23 mouse cellular contexts compared by ENCODE assay signal in genomic region chr17:73386581-73386980, GRCm38 (mm10). TPM values are rescaled to one million over a fixed set of nuclear protein-coding genes. Genes with fewer than 3 reads are reported as not detected.
DNase-seq lines count a peak whose midpoint lies in the region; TF ChIP-seq lines count a peak whose summit lies in the region.
"Had no signal": no experiment of that assay in that cellular context is flagged by ENCODE, and none has a peak within 500 bp of the region (broad histone marks: within the 10 kb centered on the region; RNA-seq: fewer than 3 reads in every experiment).

No protein-coding gene starts in this region.

- DNase-seq in adrenal gland, adult 8-10 months, result peak; percentile 23
- no peak for DNase-seq in adrenal gland, postnatal 14 days
- DNase-seq in left cerebral cortex, adult 18-20 months (ENCODE audit: low spot score in 2 of 2), result peak; percentile 5 to 7
- DNase-seq in left cerebral cortex, adult 2 months (ENCODE audit: extremely low spot score in 1 of 2, low spot score in 2 of 2), result no peak
- peak; percentile 30 for DNase-seq in 3T3-L1 (ENCODE audit: low read depth, low spot score)
- peak; percentile 8 for DNase-seq in NIH3T3 (ENCODE audit: low read depth)
- no peak for DNase-seq in cerebellum, adult 11-12 months
- DNase-seq: adrenal gland, postnatal 10 days; cerebellum, adult 18-20 months; cerebellum, adult 9-11 months; forebrain, postnatal 0 days; heart, adult 2 months; kidney, adult 2 months had no signal

- TF ChIP-seq CTCF in left cerebral cortex, adult 2 months (IDR thresholded peaks at IDR 0.05), result no peak

- H3K27ac ChIP-seq in left cerebral cortex, adult 2 months, result no peak overlapping the region; the same call in 1 of the 2 replicates
- H3K27ac ChIP-seq: embryonic facial prominence, embryonic 10.5 days; forebrain, embryonic 13.5 days; heart, adult 2 months; hindbrain, embryonic 10.5 days; hindbrain, embryonic 14.5 days; intestine, embryonic 15.5 days had no signal

- intact Hi-C loops in left cerebral cortex, adult 2 months (cut with DNase I), result loop anchor here (5.0 kb wide), 1 partner anchor 176 kb away; no protein-coding TSS in a partner anchor

- no peak overlapping the region for H3K4me3 ChIP-seq in left cerebral cortex, adult 2 months
- H3K4me3 ChIP-seq: embryonic facial prominence, embryonic 10.5 days; forebrain, embryonic 13.5 days; heart, adult 2 months; heart, embryonic 12.5 days; hindbrain, embryonic 10.5 days; intestine, embryonic 15.5 days had no signal

RNA-seq across cellular contexts. Expression of gene Capn13, which starts 14.1 kb away (rescaled TPM):
- not detected for total RNA-seq in adrenal gland, adult 8-10 months (2022)
- not detected in 2 replicates for total RNA-seq in adrenal gland, postnatal 14 days (2021)
- total RNA-seq in left cerebral cortex, adult 18-20 months (2021), result not detected
- total RNA-seq in left cerebral cortex, adult 2 months (2021), result not detected
- total RNA-seq: adrenal gland, postnatal 10 days; ES-E14; forebrain, postnatal 0 days; gastrocnemius, adult 8-10 months; gastrocnemius, postnatal 4 days; heart, adult 2 months; heart, postnatal 25 days had no signal

Comparison
In these comparisons a context has a peak if more than half of its experiments do, and no peak if none do; other contexts are left out.
1. DNase-seq: peak in adrenal gland, adult 8-10 months (single experiment), left cerebral cortex, adult 18-20 months (2 of 2), 3T3-L1 (single experiment) and NIH3T3 (single experiment); none in adrenal gland, postnatal 14 days (single experiment), left cerebral cortex, adult 2 months (0 of 2) and cerebellum, adult 11-12 months (single experiment).